Mouse (Mus musculus) layer of hippocampus, postnatal 25 days (tissue): ENCODE measurements around the gene Setdb1. TPM values are rescaled to one million over a fixed set of nuclear protein-coding genes. Genes with fewer than 3 reads are reported as not detected.

Experiments used
- DNase-seq, 2 experiments: peaks; one replicate each; pipeline ENCODE4 v3.0.0; 2022; ENCODE audit warnings: mixed read lengths in 2 of 2, low spot score in 1 of 2; ENCODE audit errors: extremely low spot score in 1 of 2
- total RNA-seq, 2 experiments: library from RNA; stranded (reverse); gene quantifications; 2 replicates each; pipeline ENCODE4 v1.2.3; 2021

Gene Setdb1
- total RNA-seq, 2 experiments from 2014 or later = 34.3 to 39.4 TPM

- no peak for DNase-seq
Measured at GRCm38 (mm10) chr3:95294718-95295117, 62.3 kb downstream of the Setdb1 start.

- no peak for DNase-seq
Measured at GRCm38 (mm10) chr3:95294316-95294715, 62.7 kb downstream of the Setdb1 start.

DNA sequence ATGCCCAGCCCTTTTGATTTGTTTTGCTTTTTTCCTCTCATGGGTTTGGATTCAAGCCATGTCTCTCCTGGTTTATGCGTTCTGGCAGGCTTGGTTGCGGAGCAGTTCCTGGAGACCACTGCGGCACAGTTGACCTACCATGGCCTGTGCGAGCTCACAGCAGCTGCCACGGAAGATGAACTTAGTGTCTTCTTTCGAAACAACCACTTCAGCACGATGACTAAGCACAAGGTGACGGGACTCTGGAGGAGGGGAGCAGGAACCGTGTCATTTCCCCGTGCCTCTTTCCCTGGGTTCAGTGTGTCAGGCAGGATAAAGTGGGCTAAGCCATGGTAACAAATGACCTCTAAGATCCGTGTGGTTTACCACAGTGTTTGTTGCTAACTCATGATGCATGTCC lies 63.5 kb downstream of the Setdb1 start:
- DNase-seq = no peak

DNA sequence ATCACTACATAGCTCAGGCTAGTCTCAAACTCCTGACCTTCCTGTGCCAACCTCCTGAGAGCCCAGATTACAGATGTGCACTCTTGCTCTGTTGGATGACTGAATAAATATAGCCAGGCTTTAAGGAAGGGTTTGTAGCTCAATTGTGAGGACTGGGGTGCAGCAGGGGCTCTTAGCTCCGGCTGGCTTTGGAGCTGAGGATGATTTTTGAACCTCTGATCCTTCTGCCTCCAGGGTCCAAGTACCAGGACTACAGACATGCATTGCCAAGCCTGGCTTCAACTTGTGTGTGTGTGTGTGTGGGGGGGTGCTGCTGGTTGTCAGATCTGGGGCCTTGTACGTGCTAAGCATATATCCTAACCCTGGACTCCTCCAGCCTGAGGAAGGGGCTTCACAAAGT lies 64.1 kb downstream of the Setdb1 start:
- DNase-seq = no peak

DNA sequence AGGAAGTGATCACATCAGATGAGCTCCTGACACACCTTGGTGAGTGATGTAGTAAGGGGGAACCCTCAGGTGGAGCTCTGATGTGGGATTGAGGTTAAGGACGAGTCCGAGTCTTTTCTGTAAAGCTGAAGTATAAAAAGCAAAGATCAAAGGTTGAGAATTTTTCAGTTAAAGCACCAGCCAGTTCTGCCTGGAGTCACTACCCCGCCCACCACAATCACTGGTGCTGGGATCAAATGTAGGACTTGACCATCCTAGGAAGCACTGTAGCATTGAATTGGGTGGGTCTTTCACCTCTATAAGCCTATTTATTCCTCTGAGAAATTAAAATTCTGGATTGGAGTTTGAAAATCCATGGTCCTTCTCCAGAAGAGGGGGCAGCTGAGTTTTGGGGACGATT lies 66.0 kb downstream of the Setdb1 start:
- no peak for DNase-seq

GRCm38 (mm10) chr3:95290156-95290555 lies 66.8 kb downstream of the Setdb1 start:
- DNase-seq = no peak

DNA sequence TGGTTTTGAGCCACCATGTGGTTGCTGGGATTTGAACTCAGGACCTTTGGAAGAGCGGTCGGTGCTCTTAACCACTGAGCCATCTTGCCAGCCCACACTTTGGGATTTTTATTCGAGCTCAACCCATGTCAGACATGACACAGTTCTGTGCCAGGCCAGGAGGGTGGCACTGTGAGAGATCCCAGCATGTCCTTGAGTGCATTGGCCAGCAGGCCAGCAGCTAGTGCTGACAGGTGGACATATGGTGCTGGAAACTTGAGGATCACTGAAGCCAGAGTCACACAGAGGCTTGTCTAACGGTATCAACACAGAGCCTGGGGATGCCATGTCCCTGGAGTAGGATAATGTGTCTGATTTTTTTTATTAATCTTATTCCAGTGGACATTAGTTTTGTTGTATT lies 67.6 kb downstream of the Setdb1 start:
- DNase-seq = no peak

- no peak for DNase-seq
Measured at GRCm38 (mm10) chr3:95287541-95287940, 69.5 kb downstream of the Setdb1 start.

GRCm38 (mm10) chr3:95286510-95286909 lies 70.5 kb downstream of the Setdb1 start:
- DNase-seq = no peak

DNA sequence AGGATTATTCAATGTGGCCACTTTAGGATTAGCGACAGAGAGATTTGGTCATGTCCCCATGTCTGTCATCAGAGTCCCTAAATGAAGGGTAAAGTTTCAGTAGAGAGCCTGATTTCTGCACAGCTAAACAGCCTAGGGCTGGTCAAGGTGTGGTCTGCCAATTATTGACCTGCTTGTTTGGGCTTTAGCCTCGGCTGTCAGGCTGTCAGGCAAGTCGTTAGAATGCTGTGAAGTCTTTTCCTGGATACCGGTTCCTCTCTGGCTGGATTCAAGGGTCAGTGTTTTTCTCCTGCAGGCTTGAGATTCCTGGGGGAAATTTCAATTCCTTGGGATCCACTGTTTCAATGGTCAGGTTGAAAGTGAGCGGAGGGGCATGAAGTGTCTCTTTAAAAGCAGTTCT lies 71.0 kb downstream of the Setdb1 start:
- DNase-seq = no peak

DNA sequence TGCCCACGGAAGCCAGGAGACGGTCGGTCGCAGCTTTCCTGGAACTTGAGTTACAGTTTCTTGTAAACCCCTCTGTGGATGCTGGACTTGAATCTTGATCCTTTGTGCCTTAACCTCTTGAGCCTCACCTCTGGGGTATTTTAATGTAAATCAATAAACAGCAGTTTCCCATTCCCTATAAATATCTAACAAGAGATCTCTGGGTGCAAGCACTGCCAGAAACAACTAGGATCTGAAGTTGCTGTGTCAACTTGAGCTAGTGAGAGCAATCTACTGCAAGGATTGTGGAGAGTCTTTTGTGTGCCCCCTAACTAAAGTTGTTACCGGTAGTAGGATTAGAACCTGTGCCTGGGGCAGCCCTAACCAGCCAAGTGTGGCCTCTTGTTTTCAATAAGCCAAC lies 71.6 kb downstream of the Setdb1 start:
- DNase-seq = no peak

DNA sequence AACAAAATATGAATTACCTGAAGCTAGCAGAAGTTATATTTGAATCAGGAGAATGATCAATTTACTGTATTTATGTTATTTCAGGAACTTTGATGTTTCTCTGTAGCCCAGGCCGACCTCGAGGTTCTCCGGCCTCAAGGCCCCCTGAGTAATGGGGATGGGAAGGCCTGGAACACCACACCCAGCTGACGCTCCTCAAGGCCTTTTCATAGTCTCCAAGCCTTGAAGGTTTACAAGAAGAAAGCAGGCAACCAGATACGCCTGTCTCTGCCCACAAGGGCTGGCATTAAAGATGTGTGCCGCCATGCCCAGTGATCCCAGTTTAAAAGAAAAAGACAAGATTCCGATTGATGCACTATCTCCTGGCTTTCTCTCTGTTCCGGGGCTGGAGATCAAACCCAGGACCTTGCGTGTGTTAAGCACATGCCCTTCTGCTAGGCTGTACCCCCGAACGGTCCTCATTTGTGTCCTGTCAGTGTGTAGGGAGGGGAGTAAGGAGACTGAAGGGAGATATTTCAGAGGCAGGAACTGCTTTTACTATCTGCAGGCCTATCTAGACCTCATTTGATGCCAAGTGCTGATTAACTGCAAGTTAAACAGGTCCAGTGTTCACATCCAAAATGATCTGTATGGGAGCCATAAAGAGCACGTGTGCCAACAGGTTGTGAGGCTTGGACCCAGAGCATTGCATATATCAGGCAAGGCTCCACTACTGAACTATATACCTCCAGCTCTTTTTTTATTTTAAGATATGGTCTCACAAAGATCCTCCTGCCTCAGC lies 72.3 kb downstream of the Setdb1 start:
- DNase-seq = no peak

GRCm38 (mm10) chr3:95284062-95284461 lies 72.9 kb downstream of the Setdb1 start:
- DNase-seq = no peak

DNA sequence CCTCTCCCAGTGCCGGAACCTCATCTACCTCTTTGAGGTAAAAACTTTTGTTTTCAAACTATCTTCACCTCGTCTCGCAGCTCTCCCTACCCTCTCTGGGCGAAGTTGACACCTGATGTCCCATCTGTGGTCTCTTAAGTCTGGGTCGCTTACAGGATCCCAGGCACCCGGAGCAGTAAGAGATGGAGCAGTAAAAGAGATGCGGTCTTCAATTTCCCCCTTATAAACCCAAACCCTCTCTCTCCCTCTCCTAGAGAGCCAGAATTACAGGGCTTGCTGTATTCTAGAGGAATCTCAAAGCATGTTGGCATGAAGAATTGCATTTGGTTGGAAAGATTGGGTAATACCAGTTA lies 73.4 kb downstream of the Setdb1 start:
- no peak for DNase-seq

DNA sequence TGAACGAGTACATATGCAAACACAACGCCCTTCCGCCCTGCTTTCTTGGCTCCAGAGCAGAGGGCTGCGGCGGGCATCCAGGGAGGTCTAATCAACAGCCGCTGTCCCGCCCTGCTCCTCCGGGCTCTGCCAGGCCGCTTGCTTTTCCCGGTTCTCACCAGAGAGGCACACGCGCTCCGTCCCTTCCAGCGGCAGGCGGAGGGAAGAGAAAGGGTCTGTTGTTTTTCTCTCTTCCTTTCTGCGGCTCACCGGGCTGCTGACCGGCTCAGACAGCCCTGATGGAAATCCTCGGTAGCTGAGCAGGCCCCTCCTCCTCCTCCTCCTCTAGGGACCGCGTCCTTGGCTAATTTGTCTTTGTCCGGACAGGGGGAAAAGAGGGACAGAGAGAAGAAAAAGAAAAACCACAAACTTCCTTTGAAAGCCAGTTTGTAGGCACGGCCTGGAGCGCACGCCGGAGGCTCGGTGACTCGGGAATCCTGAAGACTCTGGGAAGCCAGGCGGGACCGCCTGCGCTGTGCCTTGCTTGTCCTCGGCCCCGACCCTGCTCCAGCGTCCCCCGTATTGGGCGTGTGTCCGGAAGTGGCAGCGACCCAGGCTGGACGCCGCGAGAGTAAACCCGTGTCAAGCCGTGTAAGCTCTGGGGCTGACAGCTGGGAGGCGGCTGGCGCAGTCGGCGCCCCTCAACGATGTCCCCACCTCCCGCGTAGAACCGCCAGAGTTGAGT lies 74.0 kb downstream of the Setdb1 start:
- DNase-seq = peak; percentile 53 to 61

GRCm38 (mm10) chr3:95282381-95282864 lies 74.6 kb downstream of the Setdb1 start:
- DNase-seq = peak; percentile 15 to 19

GRCm38 (mm10) chr3:95281216-95282126 lies 75.5 kb downstream of the Setdb1 start, which contains the start of the genes Mindy1 and Prune1:
Gene Mindy1, plus strand, starts transcription at chr3:95281345.
Gene Prune1, minus strand, starts transcription at chr3:95282076.
- peak; percentile 97 for DNase-seq

DNA sequence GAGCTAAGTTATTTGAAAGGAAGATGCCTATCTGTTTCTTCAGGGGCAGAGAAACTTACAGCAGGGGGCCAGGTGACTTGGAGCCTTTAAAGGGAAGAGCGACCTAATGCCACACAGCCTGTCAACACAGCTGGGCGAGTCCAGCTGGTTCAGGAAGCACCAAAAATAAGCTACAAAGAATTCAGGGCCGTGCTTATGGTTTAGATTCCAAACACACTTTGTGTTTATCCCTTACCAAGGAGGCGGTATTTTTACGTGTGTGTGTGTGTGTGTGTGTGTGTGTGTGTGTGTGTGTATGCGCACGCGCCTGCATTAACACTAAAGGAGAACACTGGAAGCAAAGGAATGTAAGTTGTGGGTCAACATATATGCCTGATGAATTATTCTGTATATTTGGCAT lies 76.3 kb downstream of the Setdb1 start:
- peak in 1 of 2 experiments; percentile 13 for DNase-seq

DNA sequence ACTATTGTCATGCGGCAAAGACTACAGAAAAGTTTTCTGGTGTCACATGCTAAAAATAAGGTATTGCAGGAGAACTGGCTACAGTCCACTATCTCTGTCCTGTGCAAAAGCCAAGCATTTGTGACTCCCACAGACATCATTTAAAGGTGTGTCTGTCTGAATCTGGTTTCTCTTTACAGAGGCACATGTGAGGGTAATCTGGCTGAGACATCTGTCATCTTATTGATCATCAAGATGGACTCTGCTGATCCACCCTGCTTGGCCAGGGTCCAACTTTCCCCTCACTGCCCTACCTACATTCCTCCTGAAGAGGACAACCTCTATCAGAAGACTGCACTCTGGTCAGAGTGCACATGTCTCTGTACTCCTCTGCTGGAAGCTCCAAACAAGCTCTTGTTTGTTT lies 79.9 kb downstream of the Setdb1 start:
- no peak for DNase-seq

GRCm38 (mm10) chr3:95276428-95276934 lies 80.5 kb downstream of the Setdb1 start:
- DNase-seq = no peak
